Mouse (Mus musculus) pancreas, adult 10 weeks (tissue): ENCODE data around the gene Phox2a. TPM values are rescaled to one million over a fixed set of nuclear protein-coding genes. Genes with fewer than 3 reads are reported as not detected.

Experiments used
- polyA plus RNA-seq: library from polyadenylated mRNA; stranded (reverse); fragments of 350-450 nt; fragmentation: Illumina TruSeq; extraction: RNeasy Lipid Tissue Mini Kit (QIAGEN cat#74804); gene quantifications from one replicate; pipeline ENCODE4 v1.2.3, GENCODE M21; 2015; ENCODE audit warnings: low read depth, low replicate concordance; ENCODE audit not compliant: insufficient read depth

Gene Phox2a
- not detected for polyA plus RNA-seq

GRCm38 (mm10) chr7:101817861-101818401 is at the start of gene Phox2a:
Phox2a (plus strand) TSS chr7:101818313.

DNA sequence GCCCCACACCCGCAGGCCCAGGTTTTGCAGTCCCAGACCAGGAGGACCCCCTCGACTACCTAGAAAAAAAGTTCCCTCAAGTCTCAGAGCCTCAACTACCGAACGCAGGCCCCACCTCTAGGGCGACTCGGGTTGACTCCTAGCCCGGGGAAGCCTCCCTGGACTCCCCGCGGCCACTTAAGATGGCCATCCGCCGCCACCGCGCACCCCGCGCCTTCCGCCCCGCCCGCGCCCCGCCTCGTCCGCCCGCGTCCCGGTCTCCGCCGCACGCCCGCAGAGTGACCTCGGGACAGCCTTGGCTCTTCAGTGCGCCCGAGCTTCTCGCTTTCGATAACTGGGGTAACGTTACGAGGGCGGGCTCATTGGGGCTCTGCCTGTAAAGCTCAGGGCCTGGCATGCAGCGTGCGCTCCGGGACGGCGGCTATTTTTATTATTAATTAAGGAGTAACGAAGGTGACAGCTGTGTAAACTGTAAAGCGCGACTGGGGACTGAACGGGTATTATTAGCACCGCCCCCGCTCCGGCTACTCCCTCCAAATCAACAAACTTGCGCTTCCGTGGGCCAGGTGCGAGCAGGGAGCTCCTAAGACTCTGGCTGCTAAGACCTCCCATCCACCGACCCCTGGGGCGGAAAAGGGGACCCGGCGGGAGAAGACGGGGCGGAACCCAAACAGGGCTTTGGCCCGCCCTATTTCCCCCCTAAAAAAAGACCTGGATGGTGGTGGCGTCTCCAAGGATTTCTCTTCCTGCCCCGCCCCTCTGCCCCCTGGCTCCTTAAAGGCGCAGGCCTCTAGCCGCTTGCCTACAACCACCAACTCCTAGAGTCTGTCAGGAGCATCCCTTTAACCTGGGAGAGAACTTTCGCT is 19.7 kb downstream of the Phox2a start, which contains the start of gene Inppl1:
TSS of gene Inppl1 (minus strand) at position 624 of the 866 bp plus-strand sequence.

GRCm38 (mm10) chr7:101857094-101857493 is 39.0 kb downstream of the Phox2a start, which contains the start of gene Folr2:
Folr2 (minus strand) TSS chr7:101857194.

GRCm38 (mm10) chr7:101863415-101863814 is 45.3 kb downstream of the Phox2a start, which contains the start of gene Anapc15:
Anapc15 (plus strand) TSS chr7:101863715.

GRCm38 (mm10) chr7:101870629-101871028 is 52.5 kb downstream of the Phox2a start, which contains the start of gene Folr1:
Folr1 (minus strand) TSS chr7:101870788.

Other genes starting within 250 kb of the Phox2a start
- not detected for gene Art2b, start 232.7 kb upstream of the Phox2a start, polyA plus RNA-seq
- 4.8 TPM for gene Clpb, start 154.7 kb upstream of the Phox2a start, polyA plus RNA-seq
- gene Inppl1, start 19.9 kb downstream of the Phox2a start, polyA plus RNA-seq = 24.1 TPM
- 7.3 TPM for gene Folr2, start 38.9 kb downstream of the Phox2a start, polyA plus RNA-seq
- gene Anapc15, start 45.4 kb downstream of the Phox2a start, polyA plus RNA-seq = 6.8 TPM
- gene Folr1, start 52.5 kb downstream of the Phox2a start, polyA plus RNA-seq = 2.5 TPM
- 21.4 TPM for gene Lamtor1, start 87.6 kb downstream of the Phox2a start, polyA plus RNA-seq
- gene Tomt, start 88.0 kb downstream of the Phox2a start, polyA plus RNA-seq = not detected
- 12.1 TPM for gene Lrrc51, start 115.6 kb downstream of the Phox2a start, polyA plus RNA-seq
- gene Numa1, start 115.8 kb downstream of the Phox2a start, polyA plus RNA-seq = 26.7 TPM
- 5.5 TPM for gene Il18bp, start 200.4 kb downstream of the Phox2a start, polyA plus RNA-seq
- 7.9 TPM for gene Rnf121, start 247.2 kb downstream of the Phox2a start, polyA plus RNA-seq
- gene Xndc1, start 247.2 kb downstream of the Phox2a start, polyA plus RNA-seq = 7.2 TPM
- gene Xntrpc, start 247.4 kb downstream of the Phox2a start, polyA plus RNA-seq = 1.0 TPM